Mouse (Mus musculus) spleen, postnatal 14 days (tissue): Measurements from ENCODE around the gene Sde2.

Experiments
- DNase-seq, 2 experiments: peaks; one replicate each; pipeline ENCODE4 v3.0.0; 2021 to 2022; ENCODE audit warnings: low spot score in 2 of 2

Sde2 gene

GRCm38 (mm10) chr1:180850316-180851270 is at the start of gene Sde2:
TSS of gene Sde2 (plus strand) at chr1:180851127.
- DNase-seq, result peak; percentile 100

GRCm38 (mm10) chr1:180801466-180801994 is 49.4 kb upstream of the Sde2 start:
- DNase-seq, result no peak

- DNase-seq, result no peak
Measured at GRCm38 (mm10) chr1:180803881-180804280, 47.0 kb upstream of the Sde2 start.

- DNase-seq, result no peak
Measured at GRCm38 (mm10) chr1:180808831-180809230, 42.1 kb upstream of the Sde2 start.

- DNase-seq, result no peak
Measured at GRCm38 (mm10) chr1:180810976-180811375, 40.0 kb upstream of the Sde2 start.

- DNase-seq, result no peak
Measured at GRCm38 (mm10) chr1:180811596-180812462, 39.1 kb upstream of the Sde2 start.

GRCm38 (mm10) chr1:180812463-180813408 is 38.2 kb upstream of the Sde2 start:
- DNase-seq, result peak; percentile 31 to 43

GRCm38 (mm10) chr1:180813409-180813884 is 37.5 kb upstream of the Sde2 start:
- peak; percentile 93 to 94 for DNase-seq

- DNase-seq, result peak; percentile 79 to 83
Measured at GRCm38 (mm10) chr1:180813885-180814740, 36.8 kb upstream of the Sde2 start, which contains the start of gene H3f3a. TSS of gene H3f3a (minus strand) at chr1:180813943.

- DNase-seq, result no peak
Measured at GRCm38 (mm10) chr1:180815371-180816024, 35.4 kb upstream of the Sde2 start.

GRCm38 (mm10) chr1:180818000-180818399 is 32.9 kb upstream of the Sde2 start:
- DNase-seq, result no peak

- DNase-seq, result no peak
Measured at GRCm38 (mm10) chr1:180821101-180821500, 29.8 kb upstream of the Sde2 start.

- no peak for DNase-seq
Measured at GRCm38 (mm10) chr1:180822276-180822675, 28.7 kb upstream of the Sde2 start.

GRCm38 (mm10) chr1:180823716-180824115 is 27.2 kb upstream of the Sde2 start:
- no peak for DNase-seq

- DNase-seq, result peak; percentile 46 to 53
Measured at GRCm38 (mm10) chr1:180824721-180825120, 26.2 kb upstream of the Sde2 start.

GRCm38 (mm10) chr1:180826634-180827033 is 24.3 kb upstream of the Sde2 start:
- no peak for DNase-seq

GRCm38 (mm10) chr1:180829775-180830174 is 21.2 kb upstream of the Sde2 start:
- DNase-seq, result peak in 1 of 2 experiments; percentile 48

- no peak for DNase-seq
Measured at GRCm38 (mm10) chr1:180830175-180830574, 20.8 kb upstream of the Sde2 start.
